Mouse (Mus musculus) thymus, adult 18-20 months (tissue): ENCODE results near the gene Gm10142.
A peak's percentile ranks its signal among the peaks of the same experiment; 100 is the strongest.
"Not testable (repeated sequence)": the region's sequence is repeated elsewhere in the genome, so short reads cannot be mapped to it uniquely, and the experiment has no call there.

Source experiments
- DNase-seq, 2 experiments: peaks; one replicate each; pipeline ENCODE4 v3.0.0; 2022; ENCODE audit warnings: mixed read lengths in 2 of 2

The Gm10142 gene

DNA sequence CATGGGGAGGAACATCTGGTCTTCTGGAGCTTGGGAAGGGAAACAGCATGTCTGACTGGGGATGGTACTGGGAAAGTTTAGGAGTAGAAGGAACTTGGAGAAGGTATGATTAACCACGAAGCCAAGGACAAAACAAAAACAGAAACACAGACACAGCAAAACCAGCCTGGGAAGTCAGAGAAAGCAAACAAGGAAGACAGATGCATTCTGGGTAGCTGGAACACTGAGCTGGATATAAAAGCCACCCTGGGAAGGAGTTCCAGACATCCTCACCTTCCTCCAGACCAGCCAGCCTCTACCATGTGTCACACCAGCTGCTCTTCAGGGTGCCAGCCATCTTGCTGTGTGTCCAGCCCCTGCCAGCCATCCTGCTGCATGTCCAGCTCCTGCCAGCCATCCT, at the start of gene Gm10142:
Gm10142 (plus strand) TSS at position 301 of the 400 bp plus-strand sequence.
- no peak for DNase-seq

DNA sequence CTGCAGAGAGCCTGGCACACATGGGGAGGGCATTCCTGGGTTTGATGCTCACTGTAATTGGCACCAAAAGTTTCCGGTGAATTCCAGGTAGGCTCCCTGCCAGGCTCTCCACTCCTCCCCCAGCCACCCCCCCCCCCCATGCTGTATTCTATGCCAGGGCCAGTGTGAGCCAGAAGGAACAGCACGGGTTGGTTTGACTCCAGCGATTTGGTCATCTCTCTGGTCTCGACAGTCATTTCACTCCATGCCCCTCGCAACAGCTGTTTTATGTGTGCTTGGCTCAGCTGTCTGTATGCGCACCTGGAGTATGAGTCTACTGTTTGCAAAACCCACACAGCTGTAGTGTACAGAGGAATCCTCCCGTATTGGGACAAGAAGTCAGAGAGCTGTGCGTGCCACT, 49.3 kb upstream of the Gm10142 start:
- DNase-seq, result peak in 1 of 2 experiments; percentile 34

DNA sequence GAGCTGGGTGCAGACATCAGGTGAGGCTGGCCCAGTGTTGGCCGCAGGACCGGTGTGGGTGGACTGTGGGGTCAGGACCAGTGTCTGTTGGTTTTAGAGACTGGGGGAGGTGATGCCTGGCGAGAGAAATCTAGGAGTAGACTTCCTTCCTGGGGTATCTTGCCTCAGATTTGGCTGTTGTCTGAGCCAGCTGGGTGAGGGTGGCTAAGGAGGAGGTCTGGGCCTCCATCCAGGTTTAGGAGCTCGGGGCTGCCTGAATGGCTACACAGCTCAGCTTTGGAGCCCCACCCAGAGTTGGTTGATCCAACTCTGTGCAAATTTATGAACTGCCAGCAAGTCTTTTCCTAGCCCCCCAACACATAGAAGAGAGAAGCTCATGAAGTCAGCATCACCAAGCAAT, 48.2 kb upstream of the Gm10142 start:
- DNase-seq, result no peak

DNA sequence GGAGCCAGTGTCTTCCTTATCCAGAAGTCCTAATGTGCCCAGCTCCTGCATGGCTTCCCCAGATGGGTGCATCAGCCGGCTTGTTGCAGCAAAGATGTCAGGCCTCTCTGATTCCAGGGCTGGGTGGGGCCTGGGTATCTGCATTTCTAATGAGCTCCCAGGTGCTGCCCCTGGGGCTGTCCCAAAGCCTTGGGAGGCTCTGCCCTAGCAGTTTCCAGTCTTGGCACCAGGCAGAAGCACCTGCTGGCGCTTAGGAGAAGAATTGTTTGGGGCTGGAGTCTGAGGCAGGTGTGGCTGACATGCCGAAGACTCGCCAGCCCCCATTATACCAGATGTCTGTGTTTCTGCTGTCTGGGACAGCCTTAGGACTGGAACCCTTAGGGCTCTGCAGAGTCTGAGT, 44.9 kb upstream of the Gm10142 start:
- no peak for DNase-seq

DNA sequence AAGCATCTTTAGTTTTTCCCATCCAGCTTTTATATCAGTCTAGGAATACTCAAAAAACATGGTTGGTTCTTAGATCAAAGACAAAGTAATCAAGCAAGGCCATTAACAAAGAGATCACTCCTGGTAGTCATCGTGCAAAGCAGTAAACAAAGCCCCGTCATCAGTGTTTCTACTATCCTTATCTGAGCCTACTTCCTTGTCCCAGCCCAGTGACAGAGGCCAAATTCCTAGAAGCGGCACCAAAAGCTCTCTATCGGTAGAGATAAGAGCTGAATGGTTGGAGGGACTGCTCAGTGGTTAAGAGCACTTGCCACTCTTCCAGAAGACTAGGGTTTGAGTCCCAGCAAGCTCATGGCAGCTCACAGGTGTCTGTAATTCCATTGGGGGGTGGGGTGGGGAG, 44.1 kb upstream of the Gm10142 start:
- no peak for DNase-seq

DNA sequence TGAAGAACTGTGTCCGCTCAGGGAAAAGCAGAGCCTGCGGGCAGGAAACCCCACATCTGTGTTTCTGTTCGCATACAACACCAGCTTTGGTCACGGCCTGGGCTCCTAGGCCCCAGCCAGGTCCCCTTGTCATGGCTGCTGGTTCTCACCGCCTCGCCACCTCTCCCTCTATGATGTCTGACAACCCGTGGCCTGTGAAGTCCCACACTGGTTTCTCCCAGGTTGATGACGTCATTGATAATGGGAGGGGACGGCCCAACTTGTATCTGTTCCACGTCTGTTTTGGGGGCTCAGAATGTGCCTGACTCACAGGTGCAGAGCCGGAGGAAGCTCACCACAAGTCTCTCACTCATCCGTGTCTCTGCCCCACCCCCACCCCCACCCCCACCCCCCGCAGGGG, 41.8 kb upstream of the Gm10142 start:
- peak; percentile 43 to 70 for DNase-seq

DNA sequence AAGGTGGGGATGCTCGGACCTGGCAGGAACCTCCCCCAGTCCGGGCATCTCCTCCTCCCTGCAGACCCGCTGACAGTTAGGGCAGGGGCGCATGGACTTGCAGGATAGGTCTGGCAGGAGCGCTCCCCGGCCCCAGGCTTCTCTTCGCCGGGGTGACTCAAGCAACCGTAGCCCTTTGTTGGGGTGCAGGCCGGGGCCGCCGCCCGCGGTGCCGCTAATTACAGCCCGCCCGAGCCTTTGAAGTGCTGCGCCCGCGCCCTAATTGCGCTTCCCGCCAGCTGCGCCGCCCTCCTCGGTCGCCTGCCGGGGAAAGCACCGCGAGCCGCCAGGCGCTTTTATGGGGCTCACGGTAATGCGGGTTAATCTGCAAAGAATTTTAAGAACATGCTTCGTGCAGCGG, 38.0 kb upstream of the Gm10142 start:
- no peak for DNase-seq

DNA sequence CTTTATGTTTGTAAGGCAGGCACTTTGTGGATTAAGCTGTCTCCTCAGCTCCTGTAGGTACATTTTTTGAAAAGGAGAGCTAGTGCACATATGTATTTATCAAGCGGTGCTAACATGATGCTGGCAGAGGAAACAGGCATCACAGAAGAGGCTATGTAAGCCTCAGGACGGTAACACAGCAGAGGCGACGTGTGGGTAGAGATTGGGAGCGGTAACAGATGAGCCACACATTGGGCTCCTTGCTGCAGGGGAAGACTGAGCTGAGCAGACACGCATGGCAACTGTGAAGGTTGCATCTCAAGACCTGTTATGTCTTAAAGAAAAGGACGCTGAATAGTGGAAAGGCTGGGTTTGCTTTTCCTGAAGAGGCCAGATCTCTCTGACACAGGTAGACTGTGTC, 32.6 kb upstream of the Gm10142 start:
- no peak for DNase-seq

DNA sequence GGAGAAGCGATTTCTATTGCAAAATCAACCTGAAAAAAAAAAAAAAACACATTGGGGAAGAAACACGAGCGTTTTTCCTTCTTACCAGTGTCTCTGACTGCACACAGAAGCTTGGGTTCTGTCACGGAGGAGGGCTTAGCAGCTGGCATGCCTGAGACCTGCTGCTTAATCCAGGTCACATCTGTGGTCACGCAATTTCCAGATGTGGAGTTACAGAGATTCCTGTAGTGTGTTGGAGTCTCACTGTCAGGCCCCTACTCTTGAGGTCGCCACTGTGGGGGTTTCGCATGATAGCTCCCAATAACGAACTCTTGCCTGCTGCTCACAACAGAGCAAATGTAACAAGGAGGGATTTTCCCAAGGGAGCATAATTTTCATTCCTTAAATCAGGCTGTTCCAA, 31.4 kb upstream of the Gm10142 start:
- DNase-seq, result no peak

DNA sequence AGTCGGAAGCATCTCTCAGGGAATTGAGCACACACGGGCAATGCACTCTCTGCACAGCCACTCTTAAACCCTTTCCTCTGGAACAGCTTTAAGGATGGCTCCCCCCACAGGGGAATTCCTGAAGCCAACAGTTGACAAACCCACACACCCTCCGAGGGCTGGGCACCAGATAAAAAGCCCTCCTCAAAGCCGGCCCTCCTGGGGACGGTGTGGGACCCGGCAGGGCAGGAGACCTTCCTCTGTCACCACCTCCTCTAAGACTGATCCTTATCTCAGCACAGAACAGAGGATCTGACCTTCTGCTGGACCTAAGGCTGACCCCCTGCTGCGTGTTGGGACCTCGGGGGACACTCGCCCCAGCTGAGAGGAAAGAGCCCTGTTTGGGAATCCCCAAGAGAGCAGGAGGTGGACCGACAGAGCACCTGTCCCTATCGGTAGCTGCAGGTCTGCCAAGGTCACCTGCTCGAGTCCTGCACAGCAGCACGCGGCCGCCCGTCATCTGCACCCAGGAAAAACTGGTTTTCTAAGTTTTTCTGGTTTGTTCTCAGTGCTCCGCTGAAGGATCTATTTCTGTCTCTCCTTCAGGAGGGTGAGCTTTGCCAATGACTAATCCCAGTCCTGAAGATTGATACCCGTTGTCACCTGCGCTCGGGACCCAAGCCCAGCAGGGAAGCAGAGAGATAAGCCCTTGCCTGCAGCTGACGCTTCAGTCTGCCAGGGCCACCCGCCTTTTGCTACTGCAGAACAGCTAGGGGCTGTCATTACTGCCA, 29.5 kb upstream of the Gm10142 start, which contains the start of gene Tspear:
Tspear (plus strand) TSS at position 675 of the 770 bp plus-strand sequence.
- no peak for DNase-seq

DNA sequence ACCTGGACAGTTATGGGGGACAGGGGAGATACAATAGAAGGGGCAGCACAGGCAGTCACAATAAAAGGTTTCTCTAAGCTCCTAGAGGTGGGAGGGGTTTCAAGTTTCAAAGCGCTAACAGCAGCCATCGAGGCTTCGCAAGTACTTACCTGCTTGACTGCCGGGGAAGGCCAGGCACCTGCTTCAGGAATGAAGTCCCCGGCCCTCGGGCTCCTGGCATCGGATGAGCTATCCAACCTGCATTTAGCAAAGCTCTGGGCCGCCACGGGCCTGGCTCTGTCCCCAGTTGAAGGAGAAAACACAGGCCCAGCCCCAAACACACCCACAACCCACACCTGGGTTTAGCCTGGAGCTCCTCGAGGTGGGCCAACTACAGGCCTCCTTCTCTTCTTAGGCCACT, 28.6 kb upstream of the Gm10142 start:
- no peak for DNase-seq

DNA sequence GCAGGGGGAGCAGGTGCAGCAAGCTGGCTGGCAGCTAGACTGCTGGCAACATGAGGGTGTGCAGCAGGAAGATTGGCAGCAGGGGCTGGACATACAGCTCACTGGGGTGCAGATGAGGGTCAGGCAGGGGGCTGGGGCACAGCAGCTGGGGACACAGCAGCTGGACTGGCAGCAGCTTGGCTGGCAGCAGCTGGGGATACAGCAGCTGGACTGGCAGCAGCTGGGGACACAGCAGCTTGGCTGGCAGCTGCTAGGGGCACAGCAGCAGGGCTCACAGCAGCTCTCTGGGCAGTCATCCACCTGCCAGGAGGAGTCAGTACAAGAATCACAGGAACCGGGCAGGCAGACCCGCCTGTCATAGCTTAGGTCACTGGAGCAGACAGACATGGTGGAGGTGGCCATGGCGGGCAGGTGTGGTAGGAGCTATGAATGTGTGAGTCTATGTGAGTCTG, 25.2 kb upstream of the Gm10142 start, which contains the start of gene Gm19402:
Gm19402 (minus strand) TSS at position 402 of the 452 bp plus-strand sequence.
- not testable (repeated sequence) for DNase-seq

DNA sequence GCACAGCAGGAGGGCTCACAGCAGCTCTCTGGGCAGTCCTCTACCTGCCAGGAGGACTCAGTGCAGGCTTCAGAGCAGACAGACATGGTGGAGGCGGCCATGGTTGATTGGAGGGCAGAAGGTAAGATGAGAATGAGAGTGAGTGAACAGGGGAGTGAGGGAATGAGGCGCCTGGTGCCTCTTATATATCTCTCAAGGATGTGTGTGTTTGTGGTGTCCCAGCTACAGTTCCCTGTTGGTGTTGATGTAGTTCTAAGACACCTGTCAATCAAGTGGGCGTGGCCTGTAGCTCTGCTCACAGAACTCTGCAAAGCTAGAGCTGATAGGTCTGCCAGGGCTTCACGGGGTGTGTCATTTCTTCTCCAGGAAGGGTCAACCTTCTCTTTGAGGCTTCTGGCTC, 18.5 kb upstream of the Gm10142 start, which contains the start of gene Gm9508:
Gm9508 (minus strand) TSS at position 101 of the 400 bp plus-strand sequence.
- no peak for DNase-seq

DNA sequence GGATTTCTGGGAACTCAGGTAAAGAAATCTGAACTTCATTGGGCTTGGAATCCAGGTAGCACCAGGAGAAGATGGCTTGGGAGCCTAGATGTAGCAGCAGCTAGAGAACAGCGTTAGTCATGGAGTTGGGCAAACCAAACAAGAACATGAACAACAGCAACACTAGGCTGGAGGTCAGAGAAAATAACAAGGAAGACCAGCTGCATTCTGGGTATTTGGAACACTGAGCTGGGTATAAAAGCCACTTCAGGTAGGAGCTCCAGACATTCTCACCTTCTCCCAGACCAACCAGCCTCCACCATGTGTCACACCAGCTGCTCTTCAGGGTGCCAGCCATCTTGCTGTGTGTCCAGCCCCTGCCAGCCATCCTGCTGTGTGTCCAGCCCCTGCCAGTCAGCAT, 9.3 kb upstream of the Gm10142 start, which contains the start of gene Gm10272:
Gm10272 (plus strand) TSS at position 301 of the 400 bp plus-strand sequence.
- no peak for DNase-seq

DNA sequence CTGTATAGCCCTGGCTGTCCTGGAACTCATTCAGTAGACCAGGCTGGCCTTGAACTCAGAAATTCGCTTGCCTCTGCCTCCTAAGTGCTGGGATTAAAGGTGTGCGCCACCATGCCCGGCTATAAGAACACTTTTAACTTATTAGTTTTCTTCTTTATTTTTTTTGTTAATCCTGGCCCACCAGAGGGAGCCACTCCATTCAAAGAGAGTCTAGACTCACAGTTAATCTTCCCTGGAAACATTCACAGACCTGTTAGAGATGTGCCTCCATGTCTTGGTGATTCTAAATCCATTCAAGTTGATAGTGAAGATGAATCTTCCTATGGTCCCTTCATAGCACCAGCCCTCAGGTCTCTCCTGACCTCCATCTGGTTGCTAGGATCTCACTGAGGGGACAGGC, 5.8 kb upstream of the Gm10142 start:
- DNase-seq, result no peak

DNA sequence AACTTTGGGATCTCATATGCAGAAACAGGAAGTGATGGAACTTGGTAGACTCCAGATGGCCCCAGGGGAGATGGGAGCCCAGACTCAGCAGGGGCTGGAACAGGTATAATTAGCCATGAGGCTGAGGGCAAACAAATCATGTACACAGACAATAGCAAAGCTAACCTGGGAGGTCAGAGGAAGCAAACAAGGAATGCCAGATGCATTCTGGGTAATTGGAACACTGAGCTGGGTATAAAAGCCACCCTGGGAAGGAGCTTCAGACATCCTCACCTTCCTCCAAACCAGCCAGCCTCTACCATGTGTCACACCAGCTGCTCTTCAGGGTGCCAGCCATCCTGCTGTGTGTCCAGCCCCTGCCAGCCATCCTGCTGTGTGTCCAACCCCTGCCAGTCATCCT, 4.5 kb upstream of the Gm10142 start, which contains the start of gene Gm10024:
Gm10024 (plus strand) TSS at position 301 of the 400 bp plus-strand sequence.
- DNase-seq, result not testable (repeated sequence)

DNA sequence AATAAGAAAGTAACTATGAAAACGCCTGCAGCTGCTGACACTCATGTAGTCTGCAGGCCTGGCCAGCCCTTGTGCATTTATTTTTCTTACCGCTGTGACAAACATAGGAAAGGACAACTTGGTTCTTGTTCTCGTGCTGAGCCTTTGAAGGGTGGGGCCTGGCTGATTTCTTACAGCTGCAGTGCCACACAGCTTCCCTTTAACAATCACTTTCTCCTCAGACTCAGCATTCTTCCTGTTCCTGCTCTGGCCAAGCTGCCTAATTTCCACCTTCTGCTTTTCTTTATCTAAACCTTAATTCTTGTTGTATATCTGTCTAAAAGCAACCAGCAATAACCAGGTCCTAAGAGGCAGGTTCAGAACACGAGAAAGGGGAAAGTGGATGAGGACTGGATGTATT, 1.9 kb upstream of the Gm10142 start:
- no peak for DNase-seq

DNA sequence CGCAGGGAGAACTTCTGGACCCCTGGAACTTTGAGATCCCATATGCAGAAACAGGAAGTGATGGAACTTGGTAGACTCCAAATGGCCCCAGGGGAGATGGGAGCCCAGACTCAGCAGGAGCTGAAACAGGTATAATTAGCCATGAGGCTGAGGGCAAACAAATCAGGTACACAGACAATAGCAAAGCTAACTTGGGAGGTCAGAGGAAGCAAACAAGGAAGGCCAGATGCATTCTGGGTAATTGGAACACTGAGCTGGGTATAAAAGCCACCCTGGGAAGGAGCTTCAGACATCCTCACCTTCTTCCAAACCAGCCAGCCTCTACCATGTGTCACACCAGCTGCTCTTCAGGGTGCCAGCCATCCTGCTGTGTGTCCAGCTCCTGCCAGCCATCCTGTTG, 4.7 kb downstream of the Gm10142 start, which contains the start of gene Krtap12-1:
Krtap12-1 (plus strand) TSS at position 301 of the 400 bp plus-strand sequence.
- DNase-seq, result not testable (repeated sequence)

DNA sequence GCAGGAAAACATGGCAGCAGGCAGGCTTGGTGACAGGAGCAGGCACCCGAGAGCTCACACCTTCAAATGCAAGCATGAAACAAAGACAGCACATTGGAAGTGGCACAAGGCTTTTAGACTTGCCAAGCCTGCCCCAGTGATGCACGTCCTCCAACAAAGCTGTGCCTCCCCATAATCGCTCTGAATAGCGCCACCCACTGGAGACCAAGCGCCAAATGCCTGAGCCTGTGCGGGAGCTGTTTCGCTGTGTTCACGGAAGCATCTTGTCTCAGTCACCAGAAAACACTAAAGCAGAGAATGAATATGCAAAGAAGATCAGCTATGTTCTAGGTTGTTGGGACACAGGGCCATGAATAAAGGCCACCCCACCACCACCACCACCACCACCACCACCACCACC, 9.2 kb downstream of the Gm10142 start:
- no peak for DNase-seq

DNA sequence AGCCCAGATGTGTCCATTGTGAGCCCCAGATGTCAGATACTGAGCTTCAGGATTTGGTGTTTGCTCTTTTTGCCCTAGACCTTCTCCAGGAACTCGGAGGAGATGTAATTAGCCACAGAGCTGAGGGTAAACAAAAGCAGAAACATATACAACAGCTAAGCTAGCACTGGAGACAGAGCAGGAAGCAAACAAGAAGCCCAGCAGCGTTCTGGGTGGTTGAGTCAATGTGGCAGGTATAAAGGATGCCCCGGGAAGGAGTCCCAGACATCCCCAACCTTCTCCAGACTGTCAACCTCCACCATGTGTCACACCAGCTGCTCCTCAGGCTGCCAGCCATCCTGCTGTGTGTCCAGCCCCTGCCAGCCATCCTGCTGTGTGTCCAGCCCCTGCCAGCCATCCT, 10.6 kb downstream of the Gm10142 start, which contains the start of gene Gm10100:
Gm10100 (plus strand) TSS at position 301 of the 400 bp plus-strand sequence.
- DNase-seq, result no peak

DNA sequence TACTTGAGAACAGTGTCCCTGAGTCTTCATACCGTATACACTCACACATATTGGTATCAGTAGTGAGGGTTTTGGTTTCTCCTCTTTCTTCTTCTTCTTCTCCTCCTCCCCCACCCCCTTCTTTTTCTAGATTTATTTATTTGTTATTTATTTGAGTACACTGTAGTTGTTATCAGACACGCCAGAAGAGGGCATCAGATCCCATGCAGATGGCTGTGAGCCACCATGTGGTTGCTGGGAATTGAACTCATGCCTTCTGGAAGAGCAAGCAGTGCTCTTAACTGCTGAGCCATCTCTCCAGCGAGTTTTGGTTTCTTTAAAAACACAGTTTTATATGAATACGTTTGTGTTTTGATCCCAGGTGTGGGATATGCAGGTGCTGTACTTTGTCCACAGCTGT, 12.7 kb downstream of the Gm10142 start:
- no peak for DNase-seq

DNA sequence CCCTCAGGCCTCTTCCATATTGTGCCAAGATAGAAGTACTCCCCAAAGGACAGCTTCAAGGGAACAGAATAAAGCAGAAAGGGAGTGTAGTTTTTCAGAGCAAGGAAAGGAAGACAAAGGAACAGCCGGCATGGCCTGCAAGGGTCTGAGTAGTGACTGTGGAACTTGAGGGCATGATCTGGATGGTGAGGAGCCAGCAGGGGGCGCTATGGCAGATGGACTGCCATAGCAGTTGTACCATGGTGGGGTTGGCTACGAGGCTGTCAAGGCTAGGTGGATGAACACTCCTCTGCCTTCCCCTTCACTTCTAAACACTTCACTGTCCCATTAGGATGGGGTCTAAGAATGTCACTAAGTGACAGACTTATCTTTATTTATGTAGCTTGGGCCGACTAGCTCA, 13.6 kb downstream of the Gm10142 start:
- DNase-seq, result no peak

DNA sequence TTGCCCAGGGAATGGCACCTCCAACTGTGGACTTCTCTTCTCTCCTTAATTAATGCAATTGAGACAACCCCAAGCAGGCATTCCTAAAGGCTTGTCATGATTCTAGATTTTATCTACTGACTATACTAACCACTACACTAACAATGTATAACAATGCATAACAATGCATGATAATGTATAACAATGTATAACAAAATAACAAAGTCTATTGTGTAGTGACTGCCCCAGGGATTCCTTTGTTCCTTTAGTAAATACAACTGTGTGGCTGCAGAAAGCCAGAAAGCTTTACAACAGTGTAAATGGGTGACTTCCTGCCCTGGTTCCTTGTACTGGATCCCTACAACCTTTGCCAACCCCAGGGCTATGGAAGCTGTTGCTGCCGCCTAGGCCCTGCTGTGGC, 20.3 kb downstream of the Gm10142 start:
- DNase-seq, result no peak

DNA sequence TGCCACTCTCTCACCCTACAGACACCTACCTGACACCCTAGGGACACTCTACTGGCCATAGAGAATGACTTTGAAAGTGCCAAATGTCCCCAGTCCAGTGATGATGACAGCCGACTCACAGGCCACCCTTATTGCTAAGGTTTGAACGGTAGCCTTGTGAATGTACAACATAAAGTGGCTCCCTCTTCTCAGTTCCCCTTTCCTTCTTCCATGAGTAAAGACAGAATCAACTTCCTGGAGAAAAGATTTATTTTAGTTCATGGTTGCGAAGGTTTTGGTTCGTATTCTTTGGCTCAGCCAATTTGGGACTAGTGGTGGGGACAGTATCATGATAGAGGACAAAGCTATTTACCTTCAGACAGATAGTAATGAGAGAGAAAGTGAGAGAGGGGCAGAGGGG, 23.3 kb downstream of the Gm10142 start:
- no peak for DNase-seq
